Mouse (Mus musculus) left cerebral cortex, postnatal 14 days (tissue): ENCODE results near the gene Morf4l2. TPM values are rescaled to one million over a fixed set of nuclear protein-coding genes. Genes with fewer than 3 reads are reported as not detected.
"Not testable (repeated sequence)": the region's sequence is repeated elsewhere in the genome, so short reads cannot be mapped to it uniquely, and the experiment has no call there.

ENCODE experiments used
- DNase-seq, 2 experiments: peaks; one replicate each; pipeline ENCODE4 v3.0.0; 2021 to 2022; ENCODE audit warnings: low spot score in 2 of 2, mixed read lengths in 1 of 2
- intact Hi-C: fragments of 180-260 bp; cut with DNase I; formaldehyde crosslinking; loops from one replicate; pipeline ENCODE4 v1.15.1; 2025
- total RNA-seq, 2 experiments: library from RNA; stranded (reverse); gene quantifications; 2 replicates each; pipeline ENCODE4 v1.2.3; 2021

The Morf4l2 gene
- total RNA-seq, 2 experiments from 2014 or later, result 363 to 377 TPM

DNA sequence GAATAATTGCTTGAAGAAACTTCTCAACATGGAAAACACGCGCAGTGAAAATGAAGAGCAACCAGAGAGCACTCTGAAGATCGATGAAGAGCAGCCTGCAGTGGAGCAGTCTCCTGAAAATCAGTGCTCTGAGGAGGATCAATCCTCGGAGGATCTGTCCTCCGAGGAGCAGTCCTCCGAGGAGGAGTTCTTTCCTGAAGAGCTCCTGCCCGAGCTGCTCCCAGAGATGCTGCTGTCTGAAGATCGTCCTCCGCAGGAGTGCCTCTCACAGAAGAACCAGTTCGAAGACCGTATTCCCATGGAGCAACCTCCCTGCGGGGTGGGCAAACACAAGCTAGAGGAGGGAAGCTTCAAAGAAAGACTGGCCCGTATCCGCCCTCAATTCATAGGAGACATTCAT lies 34.7 kb downstream of the Morf4l2 start:
- no peak for DNase-seq
- intact Hi-C loops, result no loop called here

DNA sequence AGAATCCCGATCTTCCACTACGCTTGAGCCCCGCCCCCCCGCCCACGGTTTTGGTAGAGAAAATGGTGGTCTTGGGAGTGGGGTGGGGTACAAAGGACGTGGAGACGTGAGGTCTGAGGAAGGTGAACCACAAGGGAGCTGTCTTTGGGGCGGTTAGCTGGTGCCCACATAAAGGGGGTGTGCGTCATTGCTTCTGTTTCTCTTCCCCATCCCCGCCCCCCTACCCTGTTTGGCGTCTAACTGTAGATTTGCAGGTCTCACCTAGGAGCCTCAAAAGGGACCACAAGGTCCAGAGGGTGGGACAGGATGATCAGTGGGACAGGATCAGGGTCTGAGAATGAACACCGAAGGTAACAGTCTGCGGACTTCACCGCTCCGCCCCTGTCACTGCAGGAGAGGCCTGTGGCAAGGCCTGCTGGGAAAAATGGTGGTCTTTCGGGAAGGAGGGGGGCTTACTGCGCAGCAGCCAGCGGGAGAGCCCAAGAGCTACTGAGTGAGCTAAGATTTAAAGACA lies 35.3 kb downstream of the Morf4l2 start:
- intact Hi-C loops, result no loop called here
- peak; percentile 40 to 56 for DNase-seq

DNA sequence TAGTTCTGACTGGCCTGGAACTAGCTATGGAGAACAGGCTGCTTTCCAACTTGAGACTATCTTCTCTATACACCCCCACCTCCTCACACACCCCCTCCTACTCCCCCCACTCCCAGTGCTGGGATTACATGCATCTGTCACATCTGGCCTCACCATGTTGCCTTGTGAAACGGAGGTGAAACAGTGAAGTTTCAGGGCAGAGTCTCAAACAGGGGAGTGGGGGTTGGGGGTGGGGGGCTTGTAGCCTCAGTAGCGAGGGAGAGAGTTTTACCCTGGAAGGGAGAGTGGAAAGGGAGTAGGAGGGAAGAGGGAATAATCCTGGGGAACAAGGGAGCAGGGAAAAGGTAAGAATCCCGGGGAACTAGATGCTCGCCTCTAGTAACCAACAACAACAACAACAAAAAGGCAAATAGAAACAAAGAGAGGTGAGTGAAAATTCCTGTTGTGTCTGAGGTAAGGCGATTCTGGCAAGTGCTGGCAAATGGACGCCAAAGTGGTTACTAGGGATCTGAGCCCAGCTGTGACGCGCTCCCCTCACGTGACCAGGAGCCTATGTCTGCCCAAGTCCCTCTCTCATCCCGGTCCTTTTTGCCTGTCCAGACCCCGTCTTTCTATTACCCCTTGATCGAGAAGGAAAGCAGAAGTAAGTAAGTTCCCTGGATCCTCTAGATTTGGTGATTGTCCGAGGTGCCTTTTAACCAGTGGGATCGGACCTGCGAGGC lies 35.9 kb downstream of the Morf4l2 start, which contains the start of gene Tceal1:
Tceal1 (plus strand) TSS at position 537 of the 722 bp plus-strand sequence.
- peak; percentile 65 to 71 for DNase-seq
- intact Hi-C loops, result no loop called here

DNA sequence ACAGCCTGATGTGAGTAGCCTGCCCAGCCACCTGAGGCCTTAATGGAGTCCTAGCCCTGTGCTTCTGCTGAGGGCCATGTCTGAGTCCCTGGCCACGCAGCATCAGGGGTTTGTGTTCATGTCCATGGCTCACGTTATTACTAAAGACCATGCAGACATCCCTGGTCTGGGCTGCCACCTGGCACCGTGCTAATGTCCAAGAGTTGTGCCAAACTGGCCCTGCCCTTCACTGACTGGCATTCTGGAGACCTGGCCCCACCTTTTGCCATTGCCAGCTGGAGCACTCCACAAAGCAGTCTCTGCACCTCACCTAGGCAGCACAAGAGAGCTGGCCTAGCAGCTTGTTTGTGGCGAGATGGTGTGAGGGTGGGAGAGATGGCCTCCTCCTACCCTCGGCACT lies 50.3 kb downstream of the Morf4l2 start:
- intact Hi-C loops, result no loop called here
- DNase-seq, result no peak

DNA sequence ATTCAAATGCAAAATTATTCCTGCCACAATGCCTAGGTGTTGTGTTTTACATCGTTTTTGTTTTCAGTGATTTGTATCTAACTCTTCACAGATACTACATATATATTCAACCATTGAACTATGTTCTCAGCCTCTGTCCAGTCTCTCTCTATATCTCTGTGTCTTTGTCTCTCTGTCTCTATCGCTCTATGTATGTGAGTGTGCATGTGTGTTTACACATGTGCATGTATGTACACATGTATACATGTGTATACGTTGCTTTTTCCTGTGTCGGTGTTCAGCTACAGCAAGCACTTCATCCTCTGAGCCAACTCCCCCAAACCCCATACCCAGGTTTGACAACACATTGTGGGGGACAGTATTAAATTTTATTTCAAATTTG lies 51.2 kb downstream of the Morf4l2 start:
- intact Hi-C loops, result no loop called here
- no peak for DNase-seq

DNA sequence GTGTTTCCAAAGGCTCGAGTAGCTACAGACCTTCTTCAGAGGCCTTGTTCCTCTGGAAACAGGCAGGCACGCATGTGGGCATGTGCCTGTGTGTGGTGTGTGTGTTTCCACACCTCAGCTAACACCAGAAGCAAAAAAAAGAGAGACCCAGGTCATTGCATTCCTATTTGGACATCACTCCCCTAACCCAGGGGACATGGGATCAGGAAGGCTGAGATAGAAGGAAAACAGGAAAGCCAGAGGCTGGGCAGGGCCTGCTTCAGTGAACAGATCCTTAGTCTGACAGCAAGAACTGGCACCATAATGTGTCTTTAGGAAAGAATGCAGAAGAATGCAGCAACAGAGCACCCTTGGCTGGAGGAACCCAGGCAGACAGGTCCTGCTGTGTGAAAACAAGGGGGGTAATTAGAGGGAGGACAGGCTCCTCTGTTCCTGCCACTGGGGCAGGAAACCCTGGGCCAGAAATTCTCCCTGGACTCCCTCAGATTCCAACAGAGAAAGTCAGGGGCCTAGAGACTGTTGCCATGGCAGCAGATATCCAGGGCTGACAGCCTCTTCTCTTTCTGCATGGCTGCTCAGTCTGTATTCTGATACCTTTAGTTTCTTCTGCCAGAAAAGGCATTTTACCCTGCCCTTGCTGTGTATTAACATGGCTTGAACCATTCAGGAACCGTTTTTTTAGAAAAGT lies 51.7 kb downstream of the Morf4l2 start:
- intact Hi-C loops, DNase-seq: not testable (repeated sequence)

Other genes with a start within 250 kb of the Morf4l2 start
- gene Kir3dl1, start 225.7 kb downstream of the Morf4l2 start, total RNA-seq, result not detected
- under 1 TPM in 1 of 2 experiments, not detected in 1; 0.20 TPM for gene Kir3dl2, start 199.6 kb downstream of the Morf4l2 start, total RNA-seq
- 100 to 1,000 TPM; 124 to 129 TPM for gene Tceal3, start 152.8 kb downstream of the Morf4l2 start, total RNA-seq
- gene Tceal1, start 35.7 kb downstream of the Morf4l2 start, total RNA-seq, result 10 to 100 TPM; 11.5 to 12.6 TPM
- under 1 TPM in 1 of 2 experiments, not detected in 1; 0.27 TPM for gene Glra4, start 36.5 kb upstream of the Morf4l2 start, total RNA-seq
- gene Plp1, start 79.0 kb upstream of the Morf4l2 start, total RNA-seq, result 100 to 1,000 TPM; 421 to 726 TPM
- 10 to 100 TPM; 14.9 to 19.7 TPM for gene Rab9b, start 125.1 kb upstream of the Morf4l2 start, total RNA-seq
- gene H2bfm, start 183.6 kb upstream of the Morf4l2 start, total RNA-seq, result not detected
- 10 to 100 TPM; 13.0 to 33.9 TPM for gene Tmsb15b2, start 231.8 kb upstream of the Morf4l2 start, total RNA-seq
- 1 to 10 TPM; 3.6 to 4.3 TPM for gene Tmsb15l, start 233.2 kb upstream of the Morf4l2 start, total RNA-seq
- gene Tmsb15b1, start 233.2 kb upstream of the Morf4l2 start, total RNA-seq, result 10 to 100 TPM in 1 of 2 experiments, 1 to 10 TPM in 1; 5.9 to 14.8 TPM
- 100 to 1,000 TPM; 268 to 273 TPM for gene Zcchc18, start 249.5 kb upstream of the Morf4l2 start, total RNA-seq